Mouse (Mus musculus) embryonic fibroblast, embryonic 13.5 days (primary cell): ENCODE measurements around the gene Lalba.
"Not testable (repeated sequence)": the region's sequence is repeated elsewhere in the genome, so short reads cannot be mapped to it uniquely, and the experiment has no call there.

Experiments
- CTCF ChIP-seq: IDR thresholded peaks from 2 replicates; pipeline ENCODE4 v1.5.1; 2011; ENCODE audit warnings: mild to moderate bottlenecking, control low read depth, low read length, moderate library complexity, borderline replicate concordance; ENCODE audit not compliant: insufficient read depth
- POLR2A ChIP-seq: IDR thresholded peaks from 2 replicates; pipeline ENCODE4 v1.6.1; 2011; ENCODE audit warnings: low read depth, mild to moderate bottlenecking, control low read depth, low read length, moderate library complexity

DNA sequence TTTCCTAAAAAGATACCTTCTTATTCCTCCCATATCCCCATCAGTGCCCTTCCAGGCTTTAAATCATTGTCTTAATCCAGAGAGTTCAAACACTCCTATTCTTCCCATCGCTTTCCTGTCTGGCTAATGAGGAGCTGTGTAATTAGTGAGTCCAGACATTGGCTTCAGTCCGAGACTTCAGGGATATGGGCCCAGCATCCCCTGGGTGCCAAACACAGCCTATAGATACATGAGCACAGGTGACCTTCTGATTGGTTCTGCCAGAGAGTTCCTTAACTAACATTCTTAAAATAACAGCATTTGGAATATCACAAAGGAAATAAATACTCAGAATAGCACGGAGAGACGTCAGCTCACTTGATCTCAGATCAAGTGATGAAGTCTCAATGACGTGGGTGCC lies 51.6 kb downstream of the Lalba start, which contains the start of gene Olfr282:
- not testable (repeated sequence) for TF ChIP-seq CTCF, POLR2A
